Mouse (Mus musculus): ENCODE results near the gene U2af1.

Gene U2af1

DNA sequence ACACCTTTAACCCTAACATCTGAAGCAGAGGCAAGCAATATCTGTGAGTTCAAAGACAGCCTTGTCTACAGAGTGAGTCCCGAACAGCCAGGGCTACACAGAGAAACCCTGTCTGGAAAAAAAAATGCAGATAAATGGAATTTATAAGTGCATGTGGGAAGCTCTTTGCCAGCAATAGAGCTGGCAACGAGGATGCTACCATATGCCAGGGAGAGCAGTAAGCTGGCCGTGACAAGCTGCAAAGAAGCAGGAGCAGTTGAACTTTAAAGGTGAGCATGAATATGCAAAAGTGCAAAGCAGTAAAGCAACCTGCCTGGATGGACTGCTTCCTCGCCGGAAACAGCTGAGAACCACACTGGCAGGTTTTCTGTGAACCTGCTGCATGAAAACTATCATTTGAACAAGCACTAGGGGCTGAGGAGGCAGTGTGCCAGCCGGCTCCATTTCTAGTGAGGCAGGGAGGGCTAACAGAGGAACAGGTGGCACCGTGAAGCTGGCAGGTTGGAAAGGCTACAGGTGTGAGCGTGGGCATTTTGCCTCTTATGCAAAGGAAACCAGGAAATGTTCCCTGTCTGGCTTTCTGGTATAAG, 2.1 kb upstream of the U2af1 start:
- no peak for DNase-seq (ENCODE audit: low spot score)

DNA sequence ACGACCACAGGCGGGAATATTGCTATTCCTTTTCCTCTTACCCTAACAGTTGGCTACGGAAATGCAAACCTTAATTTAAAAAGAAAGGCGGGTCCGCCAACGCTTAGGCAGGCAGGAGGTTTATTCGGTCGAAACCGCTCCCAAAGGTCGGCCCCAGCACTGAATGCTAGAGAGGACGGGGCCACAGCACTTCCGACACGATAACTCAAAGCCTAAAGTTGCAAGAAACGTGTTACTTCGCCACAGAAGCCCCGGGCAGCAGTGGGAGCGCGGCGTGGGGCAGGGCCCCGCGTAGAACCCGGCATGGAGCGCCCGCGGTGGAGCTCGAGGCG, 590 bp downstream of the U2af1 start:
- no peak for DNase-seq (ENCODE audit: low spot score)

DNA sequence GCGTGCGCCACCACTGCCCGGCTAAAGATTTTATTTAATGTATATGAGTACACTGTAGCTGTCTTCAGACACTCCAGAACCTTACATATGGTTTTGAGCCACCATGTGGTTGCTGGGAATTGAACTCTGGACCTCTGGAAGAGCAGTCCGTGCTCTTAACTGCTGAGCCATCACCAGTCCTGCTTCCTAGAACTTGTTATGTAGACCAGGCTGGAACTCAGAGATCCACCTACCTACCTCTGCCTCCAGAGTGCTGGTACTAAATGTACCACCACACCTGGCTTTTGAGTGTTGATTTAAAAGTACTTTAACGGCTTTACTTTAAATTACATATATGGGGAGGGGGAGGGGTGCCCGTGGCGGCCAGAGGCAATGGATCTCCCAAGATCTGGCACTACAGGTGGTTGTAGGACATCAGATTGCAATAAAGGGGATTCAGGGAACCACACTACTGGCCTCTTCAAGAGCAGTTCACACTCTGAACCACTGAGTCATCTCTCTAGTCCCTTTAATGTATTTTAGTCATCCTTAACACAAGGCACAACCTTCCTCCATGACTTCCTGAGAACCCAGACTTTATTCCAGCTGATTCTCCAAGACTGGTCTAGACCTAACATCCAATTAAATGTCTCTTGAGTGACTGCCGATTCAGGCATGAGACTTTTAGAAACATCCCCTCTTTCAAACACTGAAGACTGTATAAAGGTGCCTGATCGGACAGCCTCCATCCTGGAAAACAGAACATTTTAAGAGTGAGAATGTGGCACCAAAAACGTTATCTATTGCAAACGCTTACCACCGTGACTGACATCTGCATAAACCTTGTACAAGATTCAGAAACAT, 1.3 kb downstream of the U2af1 start:
- DNase-seq (ENCODE audit: low spot score): no peak

DNA sequence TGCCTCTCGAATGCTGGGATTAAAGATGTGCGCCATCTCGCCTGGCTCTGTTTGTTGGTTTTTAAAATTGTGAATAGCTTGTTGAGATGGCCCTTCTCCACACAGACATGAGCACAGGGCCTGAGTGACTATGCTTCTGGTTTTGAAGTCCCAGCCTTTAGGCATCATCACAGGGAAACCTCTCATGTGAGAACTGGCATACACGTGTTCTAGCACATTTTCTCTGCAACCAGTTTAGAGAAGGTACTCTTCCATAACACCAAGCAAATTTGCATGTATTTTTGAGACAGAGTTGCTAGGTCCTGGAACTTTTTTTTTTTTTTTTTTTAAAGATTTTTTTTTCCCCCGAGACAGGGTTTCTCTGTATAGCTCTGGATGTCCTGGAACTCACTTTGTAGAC, 2.0 kb downstream of the U2af1 start:
- no peak for DNase-seq (ENCODE audit: low spot score)

DNA sequence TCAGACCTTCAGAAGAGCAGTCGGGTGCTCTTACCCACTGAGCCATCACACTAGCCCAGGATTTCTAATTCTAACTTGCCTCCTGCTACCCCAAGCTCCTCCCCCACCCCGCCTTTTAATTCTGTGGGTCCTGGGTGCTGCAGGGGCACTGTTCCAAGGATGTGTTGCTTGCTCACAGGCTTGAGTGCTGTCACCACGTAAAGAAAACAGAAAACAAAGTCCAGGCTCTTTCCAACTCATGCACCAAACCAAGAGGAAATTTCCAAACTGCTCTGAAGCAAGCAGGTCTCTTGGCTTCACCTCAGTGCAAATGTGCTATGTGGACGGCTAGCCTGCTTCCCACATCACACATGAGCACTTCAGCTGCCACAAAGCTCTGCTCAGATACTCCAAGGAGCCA, 3.3 kb downstream of the U2af1 start:
- DNase-seq (ENCODE audit: low spot score): no peak

DNA sequence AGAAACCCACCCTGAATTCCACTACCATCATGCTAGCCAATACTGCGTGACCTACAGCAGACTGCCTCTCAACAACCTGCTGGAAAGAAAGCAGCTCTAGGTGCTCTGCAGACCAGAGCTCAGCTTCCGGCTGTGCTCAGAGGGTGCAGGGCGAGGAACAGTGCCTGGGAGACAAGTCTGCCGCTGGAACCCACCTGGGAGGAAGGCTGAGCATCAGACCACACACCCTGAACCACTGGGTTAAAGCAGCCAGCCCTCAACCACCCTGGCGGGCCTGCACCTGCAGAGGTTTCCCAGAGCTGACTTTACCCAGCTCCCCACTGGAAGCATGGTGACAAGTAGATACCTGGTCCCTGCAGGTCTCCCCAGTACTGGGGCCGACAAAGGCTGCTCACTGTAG, 5.4 kb downstream of the U2af1 start:
- no peak for DNase-seq (ENCODE audit: low spot score)

DNA sequence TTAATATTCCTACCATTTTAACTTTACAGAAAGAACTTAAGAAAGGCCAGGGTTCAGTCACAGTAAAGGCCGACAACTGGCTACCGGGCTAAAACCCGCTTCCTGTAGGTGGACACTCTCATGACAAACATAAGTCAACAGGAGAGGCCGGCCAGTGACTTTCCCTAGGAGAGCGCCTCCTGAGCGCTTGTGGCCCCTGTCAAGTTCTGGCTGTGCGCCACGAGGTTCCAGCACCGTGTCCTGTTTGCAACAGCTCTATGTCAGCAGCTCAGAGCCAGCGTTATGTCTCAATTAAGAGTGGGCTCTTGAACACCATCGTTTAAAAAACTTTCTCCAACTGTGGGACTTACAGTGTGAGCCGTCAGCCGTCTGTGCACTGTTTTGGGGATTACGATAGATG, 6.5 kb downstream of the U2af1 start:
- DNase-seq (ENCODE audit: low spot score): no peak

DNA sequence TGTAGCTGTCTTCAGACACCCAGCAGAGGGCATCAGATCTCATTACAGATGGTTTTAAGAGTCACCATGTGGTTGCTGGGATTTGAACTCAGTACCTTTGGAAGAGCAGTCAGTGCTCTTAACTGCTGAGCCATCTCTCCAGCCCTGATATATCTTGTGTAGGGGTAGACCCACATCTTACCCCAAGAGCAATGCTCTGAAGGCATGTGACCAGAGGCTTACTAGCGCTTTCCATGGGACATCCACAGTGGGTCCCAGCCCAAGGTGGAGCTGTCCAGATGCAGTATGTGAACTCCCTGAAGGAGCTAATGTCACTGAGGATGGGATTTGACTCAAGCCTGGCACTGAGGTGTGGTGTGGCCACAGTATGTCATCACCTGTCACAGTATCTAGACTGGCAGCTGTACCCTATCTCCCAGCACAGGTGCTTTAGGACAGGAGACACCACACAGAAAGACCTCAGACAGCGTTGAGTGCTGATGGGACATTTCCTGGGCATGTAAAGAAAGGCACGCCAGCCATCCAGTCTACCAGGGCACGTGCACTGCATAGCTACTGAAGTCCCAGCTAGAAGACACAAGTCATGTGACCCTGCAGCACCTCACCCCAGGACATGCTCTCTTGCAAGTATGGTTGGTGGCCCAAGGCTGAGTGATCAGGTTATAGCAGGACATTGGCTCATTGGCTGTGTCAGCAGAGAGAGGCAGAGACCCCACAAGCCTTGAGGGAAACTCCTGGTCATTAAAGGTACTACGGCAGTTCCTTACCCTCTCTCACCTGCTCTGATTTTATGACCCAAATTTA, 12.3 kb downstream of the U2af1 start:
- no peak for DNase-seq (ENCODE audit: low spot score)

DNA sequence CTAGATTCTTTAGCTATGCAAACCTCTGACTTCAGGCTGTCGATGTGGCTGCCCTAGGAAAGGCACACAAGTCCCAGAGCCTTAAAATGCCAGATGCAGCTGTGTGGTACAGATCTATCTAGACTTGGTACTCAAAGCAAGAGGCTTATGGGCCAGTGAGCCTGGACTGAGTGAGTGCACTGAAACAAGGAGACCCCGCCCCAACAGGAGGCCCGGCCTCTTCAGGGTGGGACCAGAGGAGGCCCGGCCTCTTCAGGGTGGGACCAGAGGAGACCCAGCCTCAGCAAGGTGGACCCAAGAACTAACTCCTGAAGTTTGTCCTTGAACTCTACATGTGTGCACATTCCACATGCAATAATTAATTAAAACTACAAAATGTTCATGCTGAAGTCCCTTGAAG, 15.8 kb downstream of the U2af1 start:
- DNase-seq (ENCODE audit: low spot score): no peak

DNA sequence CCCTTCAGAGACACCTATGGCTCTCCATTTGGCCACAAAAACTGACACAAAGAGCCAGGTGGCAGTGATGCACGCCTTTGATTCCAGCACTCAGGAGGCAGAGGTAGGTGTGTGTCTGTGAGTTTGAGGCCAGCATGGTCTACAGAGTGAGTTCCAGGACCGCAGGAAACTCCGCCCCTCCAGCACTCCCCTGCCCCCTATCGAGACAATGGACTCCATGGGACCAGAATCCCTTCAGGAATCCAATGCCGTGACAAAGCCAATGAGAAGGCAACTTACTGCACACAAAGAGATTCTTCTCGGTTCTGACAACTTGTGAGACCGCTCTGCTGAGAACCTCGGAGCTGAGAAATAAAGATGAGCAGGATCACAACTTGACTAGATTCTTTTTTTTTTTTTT, 16.4 kb downstream of the U2af1 start:
- DNase-seq (ENCODE audit: low spot score): no peak

DNA sequence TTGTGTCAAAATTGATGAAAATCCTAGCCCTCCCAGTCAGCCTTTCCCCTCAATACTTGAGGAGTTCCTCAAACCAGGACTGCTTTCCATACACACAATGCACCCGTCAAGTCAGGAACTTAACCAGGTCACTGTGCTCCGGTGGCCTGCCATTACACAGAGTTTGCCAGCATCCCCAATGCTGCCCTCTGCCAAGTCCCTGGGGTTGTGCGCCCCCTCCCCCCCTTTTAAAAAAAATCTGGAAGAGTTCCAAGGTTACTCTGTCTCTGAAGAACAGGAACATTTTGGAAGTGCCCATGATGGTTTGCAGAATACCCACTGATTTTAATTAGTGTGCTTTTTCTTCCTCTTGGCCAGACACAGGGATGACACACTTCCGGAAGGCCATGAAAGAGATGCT, 19.0 kb downstream of the U2af1 start:
- no peak for DNase-seq (ENCODE audit: low spot score)

DNA sequence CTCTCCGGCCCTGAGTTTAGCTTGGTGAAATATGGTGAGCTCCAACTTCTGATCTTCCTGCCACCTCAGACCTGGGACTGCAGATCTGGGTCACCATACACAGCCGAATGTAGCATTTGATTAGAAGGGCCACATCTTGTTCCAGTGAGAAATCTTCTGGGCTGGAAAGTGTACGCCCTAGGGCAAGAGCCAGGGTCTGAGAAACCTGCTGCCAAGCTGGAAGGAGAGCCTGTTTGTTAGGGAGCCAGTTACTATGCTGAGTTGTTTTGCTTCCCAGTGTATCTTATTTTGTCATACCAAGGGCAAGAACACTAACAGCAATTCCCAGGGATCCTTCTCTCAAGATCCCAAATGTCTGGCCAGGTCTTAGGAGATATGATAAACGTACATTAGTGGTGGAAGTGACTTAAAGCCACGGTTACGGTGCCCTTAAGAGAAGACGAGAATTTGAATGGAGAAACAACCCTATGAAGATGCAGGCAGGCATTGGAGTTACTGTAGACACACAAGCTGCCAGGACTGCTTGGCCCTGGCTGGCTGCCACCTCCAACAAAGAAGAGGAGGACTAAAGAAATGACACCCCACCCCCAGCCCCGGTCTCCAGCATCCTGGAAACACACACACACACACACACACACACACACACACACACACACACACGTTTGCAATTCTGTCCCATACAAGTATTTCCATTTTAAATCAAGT, 20.7 kb downstream of the U2af1 start:
- no peak for DNase-seq (ENCODE audit: low spot score)

DNA sequence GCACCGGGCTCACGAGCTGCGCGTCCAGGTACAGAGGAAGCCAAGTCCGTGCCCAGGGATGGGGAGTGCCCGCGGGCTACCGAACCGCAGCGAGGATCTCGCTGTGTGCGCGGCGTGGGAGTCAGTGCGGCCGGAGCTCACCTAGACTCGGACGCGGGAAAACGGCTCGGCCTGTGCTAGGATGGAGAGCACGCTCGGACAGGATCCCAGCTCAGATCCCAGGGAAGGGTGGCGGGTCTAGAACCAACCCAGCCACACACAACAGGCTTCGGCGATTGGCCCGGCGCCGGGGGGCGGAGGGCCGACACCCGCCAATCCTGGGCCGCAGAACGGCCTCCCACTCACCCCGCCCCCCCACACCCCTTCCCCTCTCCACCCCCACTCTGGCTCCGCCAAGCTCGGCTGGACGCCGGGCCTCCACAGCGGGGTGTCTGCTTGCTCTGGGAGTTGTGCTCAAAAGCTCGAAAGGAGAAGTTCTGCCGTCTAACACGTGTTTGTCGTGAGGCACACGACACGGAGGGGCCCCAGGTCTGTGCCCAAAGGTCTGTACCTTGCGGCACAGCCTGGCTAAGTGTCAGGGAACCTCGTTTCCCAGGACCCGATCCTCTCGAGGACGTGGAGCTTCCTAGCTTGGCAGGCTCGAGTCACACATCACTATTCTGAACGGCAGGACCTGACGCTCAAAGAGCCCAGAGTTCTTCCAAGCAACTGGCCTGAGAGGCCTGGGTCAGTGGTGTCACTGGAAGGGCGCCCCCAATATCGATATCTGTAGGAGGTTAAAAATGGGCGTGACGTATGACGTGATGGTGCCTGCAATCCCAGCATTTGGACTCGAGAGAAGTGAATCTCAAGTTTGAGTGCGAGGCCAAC, 21.5 kb downstream of the U2af1 start, which contains the start of gene Cbs:
Cbs (minus strand) TSS at position 297 of the 870 bp plus-strand sequence.
- peak; percentile 70 for DNase-seq (ENCODE audit: low spot score)

DNA sequence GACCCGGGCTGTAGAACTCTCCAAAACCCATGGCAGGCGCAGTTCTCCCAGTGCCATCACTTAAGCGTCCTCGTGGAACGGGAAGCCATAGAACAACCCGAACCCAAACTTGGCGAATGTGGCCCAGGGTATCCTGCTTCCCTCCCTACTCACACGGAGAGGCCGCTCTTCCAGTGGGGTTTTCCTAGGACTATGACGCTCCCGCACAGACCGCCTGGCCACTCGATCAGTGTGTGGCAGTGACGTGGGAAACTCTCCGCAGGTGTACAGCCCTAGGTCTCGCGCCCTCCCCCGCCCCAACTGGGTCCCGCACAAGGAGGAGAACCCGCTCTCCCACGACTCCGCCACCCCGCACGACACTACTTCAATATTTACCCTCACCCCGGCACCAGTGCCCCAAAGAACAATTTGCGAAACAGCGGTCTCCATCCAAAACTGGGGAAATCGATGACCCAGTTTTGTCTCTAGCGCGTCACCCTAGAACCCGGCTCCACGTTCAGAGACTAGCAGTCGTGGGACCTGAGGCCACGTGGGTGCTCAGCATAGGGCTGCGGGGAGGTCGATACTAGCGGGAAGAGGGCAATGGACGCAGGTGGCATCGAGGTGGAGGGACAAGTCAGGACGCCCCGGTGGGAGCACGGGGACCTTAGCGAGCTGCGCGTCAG, 22.3 kb downstream of the U2af1 start:
- no peak for DNase-seq (ENCODE audit: low spot score)

DNA sequence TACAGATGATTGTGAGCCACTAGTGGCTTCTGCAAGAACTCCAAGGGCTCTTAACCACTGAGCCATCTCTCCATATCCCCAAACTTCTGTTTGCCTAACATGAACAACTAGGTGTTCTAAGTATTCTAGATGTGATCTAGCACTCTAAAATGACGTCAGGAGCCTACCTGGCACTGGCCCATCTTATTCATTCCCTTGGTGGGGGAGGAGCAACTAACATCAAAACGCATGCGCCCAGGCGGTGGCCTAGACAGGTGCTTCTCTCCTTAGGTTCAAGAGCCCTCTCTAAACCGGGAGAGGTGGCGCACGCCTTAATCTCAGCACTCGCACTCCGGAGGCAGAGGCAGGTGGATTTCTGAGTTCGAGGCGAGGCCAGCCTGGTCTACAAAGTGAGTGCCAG, 22.9 kb downstream of the U2af1 start:
- no peak for DNase-seq (ENCODE audit: low spot score)

DNA sequence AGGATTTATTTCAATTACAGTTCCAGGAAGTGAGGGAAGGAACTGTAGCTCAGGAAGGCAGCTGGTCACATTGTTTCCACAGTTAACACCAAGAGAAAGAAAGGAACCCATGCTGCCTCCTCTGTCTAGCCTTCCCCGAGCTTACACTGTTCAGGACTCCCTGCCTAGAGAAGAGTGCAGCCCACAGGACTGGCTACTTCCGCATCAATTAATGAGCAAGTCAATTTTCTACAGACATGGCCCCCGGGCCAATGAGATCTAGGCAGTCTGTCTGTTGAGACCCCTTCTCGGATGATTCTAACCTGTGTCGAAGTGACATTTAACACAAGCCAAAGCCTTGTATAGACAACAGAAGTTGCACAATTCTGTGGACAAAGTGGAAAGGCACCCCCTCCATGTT, 23.8 kb downstream of the U2af1 start:
- no peak for DNase-seq (ENCODE audit: low spot score)

DNA sequence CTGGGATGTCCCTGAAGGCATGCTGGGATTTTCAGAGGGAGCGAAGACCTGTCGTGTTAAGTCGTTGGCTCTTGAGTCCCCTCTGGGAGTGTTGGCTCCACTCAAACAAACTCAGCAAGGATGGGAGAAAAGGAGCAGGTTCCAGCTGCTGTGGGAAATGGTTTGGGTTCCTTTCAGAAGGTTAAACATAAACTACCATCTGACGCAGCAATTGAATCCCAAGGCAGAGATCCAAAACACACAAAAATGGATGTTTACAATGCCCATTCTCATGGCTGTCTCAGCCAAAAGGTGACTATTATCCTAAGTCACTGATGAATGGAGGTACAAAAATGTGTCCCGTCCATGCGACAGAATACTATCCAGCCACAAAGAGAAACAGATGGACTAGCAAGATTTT, 25.7 kb downstream of the U2af1 start:
- no peak for DNase-seq (ENCODE audit: low spot score)

DNA sequence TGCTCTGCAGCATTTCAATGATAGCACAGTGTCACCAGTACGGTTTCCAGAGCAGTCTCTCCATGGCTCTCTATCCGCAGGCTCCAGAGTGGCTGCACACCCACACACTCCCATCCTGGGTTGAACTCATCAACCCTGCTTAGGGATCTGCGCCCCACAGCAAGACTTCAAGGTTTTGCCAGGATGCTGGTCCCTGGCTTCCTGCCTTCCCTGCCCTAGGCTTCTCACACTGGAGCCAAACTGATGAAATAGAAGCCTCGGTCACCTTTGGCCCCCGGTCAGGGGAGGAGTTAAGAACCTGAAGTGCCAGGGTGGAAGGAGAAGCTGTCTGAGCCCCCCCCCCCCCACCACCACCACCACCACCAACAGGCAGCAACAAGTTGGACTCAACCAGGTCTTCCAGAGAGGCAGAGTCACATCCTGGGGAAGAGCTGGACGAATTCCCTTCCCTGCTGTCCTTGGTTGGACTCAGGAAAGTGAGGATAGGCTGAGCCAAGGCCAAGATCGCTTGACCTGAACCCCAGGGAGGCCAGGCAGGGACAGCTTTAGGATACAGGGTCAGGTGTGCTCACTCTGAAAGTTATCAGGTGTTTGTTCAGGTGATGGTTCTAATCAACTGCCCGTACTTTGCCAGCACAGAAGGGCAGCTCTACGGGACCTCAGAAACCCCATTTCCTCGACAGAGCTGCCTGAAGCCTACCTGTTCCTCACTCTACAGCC, 27.5 kb downstream of the U2af1 start:
- DNase-seq (ENCODE audit: low spot score): no peak

DNA sequence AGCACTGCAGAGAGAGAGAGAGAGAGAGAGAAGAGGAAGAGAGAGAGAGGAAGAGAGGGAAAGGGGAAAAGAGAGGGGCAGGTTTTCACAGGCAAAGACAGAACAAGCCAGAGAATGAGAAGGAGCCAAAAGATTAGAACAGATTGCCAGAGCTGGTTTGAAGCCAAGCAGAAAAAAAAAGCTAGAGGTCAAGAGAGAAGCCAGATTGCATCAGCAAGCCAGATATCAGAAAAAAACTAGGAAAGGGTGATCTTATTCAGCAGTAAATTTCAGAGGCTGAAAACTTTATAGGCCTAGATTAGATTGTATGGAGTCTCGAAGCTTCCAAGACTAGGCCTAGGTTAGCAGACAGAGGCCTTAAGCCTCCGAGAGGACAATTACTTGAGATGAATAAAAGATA, 30.7 kb downstream of the U2af1 start:
- DNase-seq (ENCODE audit: low spot score): no peak

DNA sequence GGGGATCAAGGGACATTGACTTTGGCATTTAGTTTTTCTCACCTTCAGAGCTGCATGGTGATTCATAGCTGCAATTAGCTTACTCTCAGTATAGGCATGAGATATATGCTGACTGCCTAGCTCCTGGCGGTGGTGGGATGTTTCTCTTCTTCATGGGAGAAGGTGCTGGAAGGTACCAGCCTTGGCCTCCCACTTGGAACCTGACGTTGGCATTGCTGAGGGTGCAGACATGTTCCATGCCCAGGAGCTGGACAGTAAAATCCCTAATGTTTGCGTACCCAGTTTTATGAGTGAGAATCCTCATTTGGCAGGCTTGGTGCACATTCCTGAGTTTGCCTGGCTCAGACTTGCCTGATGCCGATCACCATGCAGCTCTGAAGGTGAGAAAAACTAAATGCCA, 35.6 kb downstream of the U2af1 start:
- DNase-seq (ENCODE audit: low spot score): no peak
